Mouse (Mus musculus): ENCODE measurements around the gene Mfsd2a.

DNA sequence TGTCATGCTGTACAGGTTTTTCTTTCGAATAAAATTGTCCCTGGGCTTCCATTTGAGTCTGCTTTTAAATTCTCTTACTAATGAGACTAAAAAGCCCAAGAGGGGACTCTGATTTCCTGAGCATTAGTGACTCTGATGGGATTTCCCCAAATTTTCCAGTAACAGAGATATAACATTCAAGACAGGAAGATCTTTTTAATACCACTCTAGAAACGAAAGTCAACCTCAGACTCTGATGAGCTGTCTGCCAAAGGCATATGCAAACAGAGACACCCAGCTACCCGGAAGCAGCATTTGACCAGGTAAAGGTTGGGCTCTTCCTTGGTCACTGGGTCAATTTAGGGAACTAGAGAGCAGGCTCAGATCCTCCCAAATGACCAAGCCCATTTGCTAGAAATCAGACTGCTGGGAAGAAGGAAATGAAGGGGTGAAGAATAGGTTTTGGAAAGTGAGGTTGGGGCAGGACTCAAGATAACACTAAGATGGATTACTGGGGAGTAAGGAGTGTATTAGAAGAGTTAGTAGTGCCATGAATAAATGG is 27.9 kb downstream of the Mfsd2a start:
- TF ChIP-seq CTCF (conservative IDR thresholded peaks at IDR 0.05; ENCODE audit: insufficient read depth, insufficient read length, low read depth, low read length) (no peak), POLR2A (IDR thresholded peaks at IDR 0.05; ENCODE audit: low read depth, low read length) (no peak)

Data from kidney, adult 2 months (tissue).